Mouse (Mus musculus): Measurements from ENCODE around the gene Cyp4v3. TPM values are rescaled to one million over a fixed set of nuclear protein-coding genes. Genes with fewer than 3 reads are reported as not detected.

Cyp4v3 gene
- polyA plus RNA-seq, 1 experiment from 2014 or later = 1.4 TPM

DNA sequence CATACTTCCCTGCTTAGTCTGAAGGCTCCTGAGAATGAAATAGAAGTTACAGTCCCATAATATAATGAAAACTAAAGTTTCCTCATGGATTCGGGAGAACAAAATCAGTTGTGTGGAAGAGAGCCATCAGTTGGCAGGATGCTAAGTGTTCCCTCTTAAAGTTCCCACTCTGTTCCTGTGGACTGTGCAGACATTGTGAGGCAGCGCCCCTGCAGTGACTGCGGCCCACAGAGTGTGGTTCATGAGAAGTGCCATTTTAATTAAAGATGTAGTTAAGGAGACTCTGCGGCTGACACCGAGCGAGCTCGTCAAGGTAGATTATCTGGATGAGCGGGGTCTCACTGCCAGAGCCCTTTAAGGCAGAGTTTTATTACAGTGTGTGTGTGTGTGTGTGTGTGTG lies 30.6 kb downstream of the Cyp4v3 start:
- H3K27me3 ChIP-seq (replicated peaks; ENCODE audit: control insufficient read depth, insufficient read depth, low read length) = no peaks in the 10 kb centered on the region
- H3K4me2 ChIP-seq (ENCODE audit: low read length) = no peak overlapping the region
- no peaks in the 10 kb centered on the region for H3K4me1 ChIP-seq (replicated peaks; ENCODE audit: control insufficient read depth, insufficient read depth, low read length)
- no peaks in the 10 kb centered on the region for H3K9me3 ChIP-seq (ENCODE audit: control insufficient read depth, low read length)
- ATAC-seq (replicated peaks; ENCODE audit: low FRiP score, low TSS enrichment, low read depth) (no peak), DNase-seq (ENCODE audit: low spot score) (no peak)
- H3K36me3 ChIP-seq (ENCODE audit: control insufficient read depth, insufficient read depth, low read length) = no peaks in the 10 kb centered on the region
- no peak overlapping the region for H3K27ac ChIP-seq (ENCODE audit: low read depth)
- WGBS = 73% methylated on average over 8 of the region's 8 CpGs
- no peak overlapping the region for H3K4me3 ChIP-seq (ENCODE audit: low read depth, low read length)
- H3K9ac ChIP-seq (ENCODE audit: low read length) = no peak overlapping the region

DNA sequence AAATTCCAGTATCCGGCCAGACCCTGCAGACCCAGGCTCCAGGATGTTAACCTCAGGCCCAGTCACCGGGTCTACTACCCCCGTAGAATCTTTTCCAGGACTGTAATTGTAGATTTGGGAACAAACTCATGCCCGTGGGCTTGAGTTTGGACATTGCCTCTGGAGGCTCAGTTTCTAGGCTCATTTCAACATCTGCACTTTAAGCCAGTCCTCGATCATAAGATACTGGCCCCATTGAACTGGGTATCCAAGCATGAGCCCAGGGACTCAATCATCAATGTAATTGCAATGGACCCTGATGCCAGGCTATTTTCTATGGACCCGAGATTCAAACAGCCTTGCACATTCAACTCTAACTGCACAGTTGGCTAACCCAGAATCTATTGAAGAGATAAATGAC lies 37.7 kb downstream of the Cyp4v3 start:
- 90% methylated on average over 6 of the region's 6 CpGs for WGBS
- no peaks in the 10 kb centered on the region for H3K4me1 ChIP-seq (replicated peaks; ENCODE audit: control insufficient read depth, insufficient read depth, low read length)
- ATAC-seq (replicated peaks; ENCODE audit: low FRiP score, low TSS enrichment, low read depth) = no peak

DNA sequence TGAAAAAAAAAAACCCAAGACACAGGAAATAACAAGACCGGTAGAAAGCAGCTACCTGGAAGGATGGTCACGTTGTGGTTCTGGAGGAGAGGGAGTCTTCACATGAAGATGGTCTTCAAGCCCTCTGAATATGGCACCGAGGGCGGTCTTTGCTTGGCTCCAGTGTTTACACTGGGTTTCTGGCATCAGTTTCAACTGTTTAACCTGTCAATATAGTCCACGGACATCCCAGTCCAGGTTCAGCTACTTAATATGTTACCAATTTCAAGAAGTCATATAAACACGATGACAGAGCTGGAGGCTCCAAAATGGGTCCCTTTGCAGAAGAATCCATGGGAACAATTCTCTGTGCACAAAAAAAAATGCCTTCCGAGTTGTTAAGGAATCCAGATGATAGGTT lies 38.3 kb downstream of the Cyp4v3 start, which contains the start of gene Klkb1:
Klkb1 (minus strand) TSS at position 173 of the 400 bp plus-strand sequence.
- no peak for ATAC-seq (replicated peaks; ENCODE audit: low FRiP score, low TSS enrichment, low read depth)
- no peak within 1 kb of the TSS for H3K9ac ChIP-seq (ENCODE audit: low read length)
- no peak within 1 kb of the TSS for H3K4me3 ChIP-seq (ENCODE audit: low read depth, low read length)
- H3K4me1 ChIP-seq (replicated peaks; ENCODE audit: control insufficient read depth, insufficient read depth, low read length) = no peaks in the 10 kb centered on the region
- WGBS = 75% methylated on average over 7 of the region's 7 CpGs
- no peak within 1 kb of the TSS for H3K4me2 ChIP-seq (ENCODE audit: low read length)
- H3K27ac ChIP-seq (ENCODE audit: low read depth) = no peak within 1 kb of the TSS
- H3K27me3 ChIP-seq (replicated peaks; ENCODE audit: control insufficient read depth, insufficient read depth, low read length) = no peaks in the 10 kb centered on the region
- 0 out of 2 replicates have a peak, but pooled peaks cover 2% of the 10 kb centered on the region for H3K9me3 ChIP-seq (ENCODE audit: control insufficient read depth, low read length)
- no peaks in the 10 kb centered on the region for H3K36me3 ChIP-seq (ENCODE audit: control insufficient read depth, insufficient read depth, low read length)
- DNase-seq (ENCODE audit: low spot score) = no peak

More for the DNA sequence above, 37.7 kb downstream of the Cyp4v3 start:
- Histone ChIP-seq H3K4me3 (ENCODE audit: low read depth, low read length) (no peak overlapping the region), H3K9ac (ENCODE audit: low read length) (no peak overlapping the region), H3K4me2 (ENCODE audit: low read length) (no peak overlapping the region), H3K27me3 (replicated peaks; ENCODE audit: control insufficient read depth, insufficient read depth, low read length) (no peaks in the 10 kb centered on the region), H3K36me3 (ENCODE audit: control insufficient read depth, insufficient read depth, low read length) (no peaks in the 10 kb centered on the region), H3K27ac (ENCODE audit: low read depth) (no peak overlapping the region), H3K9me3 (ENCODE audit: control insufficient read depth, low read length) (0 out of 2 replicates have a peak, but pooled peaks cover 2% of the 10 kb centered on the region)
- DNase-seq (ENCODE audit: low spot score) = no peak

DNA sequence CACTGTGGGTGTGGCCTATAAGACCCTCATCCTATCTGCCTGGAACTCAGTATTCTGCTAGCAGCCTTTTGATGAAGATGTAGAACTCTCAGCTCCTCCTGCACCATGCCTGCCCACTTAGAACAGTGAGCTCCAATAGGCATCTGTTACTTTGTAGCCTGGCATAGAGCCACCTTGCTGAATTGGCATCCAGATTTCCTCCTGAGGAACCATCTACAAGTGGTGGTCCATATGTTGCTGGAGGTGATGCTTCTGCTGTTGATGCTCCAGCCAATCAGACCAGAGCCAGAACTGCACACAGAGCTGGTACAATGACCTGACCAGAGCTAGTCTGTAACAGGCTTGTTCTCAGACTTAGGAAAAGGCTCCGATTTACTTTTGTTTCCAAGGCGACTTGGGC lies 41.2 kb downstream of the Cyp4v3 start:
- Histone ChIP-seq H3K9ac (ENCODE audit: low read length) (no peak overlapping the region), H3K27ac (ENCODE audit: low read depth) (no peak overlapping the region), H3K9me3 (ENCODE audit: control insufficient read depth, low read length) (0 out of 2 replicates have a peak, but pooled peaks cover 2% of the 10 kb centered on the region), H3K27me3 (replicated peaks; ENCODE audit: control insufficient read depth, insufficient read depth, low read length) (no peaks in the 10 kb centered on the region), H3K4me1 (replicated peaks; ENCODE audit: control insufficient read depth, insufficient read depth, low read length) (no peaks in the 10 kb centered on the region), H3K36me3 (ENCODE audit: control insufficient read depth, insufficient read depth, low read length) (no peaks in the 10 kb centered on the region), H3K4me3 (ENCODE audit: low read depth, low read length) (no peak overlapping the region), H3K4me2 (ENCODE audit: low read length) (no peak overlapping the region)
- 74% methylated on average over 2 of the region's 2 CpGs for WGBS
- no peak for ATAC-seq (replicated peaks; ENCODE audit: low FRiP score, low TSS enrichment, low read depth)
- no peak for DNase-seq (ENCODE audit: low spot score)

DNA sequence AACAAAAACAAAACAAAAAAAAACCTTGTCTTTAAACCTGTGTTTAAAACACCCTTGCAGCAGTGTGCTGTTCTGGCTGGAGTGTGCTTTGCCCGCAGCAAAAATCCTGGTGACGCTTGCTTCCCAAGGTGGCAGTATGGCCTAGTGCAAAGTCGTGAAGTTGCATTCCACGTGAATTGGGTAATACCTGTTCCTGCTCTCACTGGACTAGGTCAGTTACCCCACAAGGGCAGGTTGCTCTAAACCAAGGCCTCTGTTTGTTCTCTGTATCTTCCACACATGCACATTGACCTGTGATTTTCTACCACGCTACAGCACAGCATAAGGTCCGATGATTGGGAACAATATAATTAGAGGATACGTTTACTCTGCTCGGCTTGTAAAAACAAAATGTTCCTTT lies 51.4 kb downstream of the Cyp4v3 start:
- Histone ChIP-seq H3K36me3 (ENCODE audit: control insufficient read depth, insufficient read depth, low read length) (no peaks in the 10 kb centered on the region), H3K27ac (ENCODE audit: low read depth) (no peak overlapping the region), H3K9ac (ENCODE audit: low read length) (no peak overlapping the region), H3K27me3 (replicated peaks; ENCODE audit: control insufficient read depth, insufficient read depth, low read length) (no peaks in the 10 kb centered on the region), H3K4me2 (ENCODE audit: low read length) (no peak overlapping the region), H3K4me1 (replicated peaks; ENCODE audit: control insufficient read depth, insufficient read depth, low read length) (no peaks in the 10 kb centered on the region), H3K9me3 (ENCODE audit: control insufficient read depth, low read length) (no peaks in the 10 kb centered on the region), H3K4me3 (ENCODE audit: low read depth, low read length) (no peak overlapping the region)
- DNase-seq (ENCODE audit: low spot score) (no peak), ATAC-seq (replicated peaks; ENCODE audit: low FRiP score, low TSS enrichment, low read depth) (no peak)
- 76% methylated on average over 8 of the region's 8 CpGs for WGBS

DNA sequence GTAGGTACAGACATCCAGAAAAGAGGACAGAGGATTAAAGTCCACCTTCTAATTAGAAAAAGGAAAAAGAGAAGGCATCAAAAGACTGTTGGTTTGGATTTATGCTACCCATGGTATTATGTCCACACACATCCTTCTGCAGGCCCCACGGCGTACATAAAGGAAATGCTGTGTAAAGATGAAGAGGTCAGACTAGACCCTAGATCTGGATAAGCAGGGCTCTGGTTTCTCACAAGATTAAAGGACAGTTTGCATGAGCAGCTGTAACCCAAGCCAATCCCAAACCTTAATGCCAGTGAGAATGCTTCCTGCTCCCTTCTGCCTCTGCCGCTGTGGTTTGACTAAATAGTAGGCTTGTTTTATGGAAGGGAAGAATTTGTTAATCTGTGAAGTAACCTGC lies 55.6 kb downstream of the Cyp4v3 start:
- ATAC-seq (replicated peaks; ENCODE audit: low FRiP score, low TSS enrichment, low read depth) = no peak
- Histone ChIP-seq H3K9ac (ENCODE audit: low read length) (no peak overlapping the region), H3K36me3 (ENCODE audit: control insufficient read depth, insufficient read depth, low read length) (no peaks in the 10 kb centered on the region), H3K4me3 (ENCODE audit: low read depth, low read length) (no peak overlapping the region), H3K4me2 (ENCODE audit: low read length) (no peak overlapping the region), H3K4me1 (replicated peaks; ENCODE audit: control insufficient read depth, insufficient read depth, low read length) (no peaks in the 10 kb centered on the region), H3K9me3 (ENCODE audit: control insufficient read depth, low read length) (no peaks in the 10 kb centered on the region), H3K27ac (ENCODE audit: low read depth) (no peak overlapping the region), H3K27me3 (replicated peaks; ENCODE audit: control insufficient read depth, insufficient read depth, low read length) (no peaks in the 10 kb centered on the region)
- DNase-seq (ENCODE audit: low spot score) = no peak
- WGBS = 70% methylated on average over 3 of the region's 3 CpGs

DNA sequence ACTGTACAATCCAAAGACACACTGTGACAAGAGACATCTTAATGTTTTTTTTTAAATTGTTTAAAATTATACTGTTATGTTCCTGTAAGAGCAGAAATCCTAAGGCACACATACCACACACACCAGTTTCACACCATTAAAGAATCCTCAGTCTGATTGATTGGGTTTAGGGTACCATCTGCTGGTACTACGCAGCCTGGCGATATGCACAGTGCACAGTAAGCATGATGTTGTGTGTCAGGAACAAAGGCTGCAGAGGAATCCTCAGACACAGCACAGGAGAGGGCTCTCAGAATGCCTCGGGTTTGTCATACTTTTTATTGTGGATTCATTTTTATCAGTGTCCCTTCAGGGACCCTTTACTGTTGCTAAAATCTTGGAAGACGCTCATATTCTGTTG lies 58.7 kb downstream of the Cyp4v3 start:
- H3K4me3 ChIP-seq (ENCODE audit: low read depth, low read length) = no peak overlapping the region
- no peak overlapping the region for H3K9ac ChIP-seq (ENCODE audit: low read length)
- H3K9me3 ChIP-seq (ENCODE audit: control insufficient read depth, low read length) = no peaks in the 10 kb centered on the region
- H3K27me3 ChIP-seq (replicated peaks; ENCODE audit: control insufficient read depth, insufficient read depth, low read length) = no peaks in the 10 kb centered on the region
- 48% methylated on average over 4 of the region's 4 CpGs for WGBS
- DNase-seq (ENCODE audit: low spot score) = no peak
- no peaks in the 10 kb centered on the region for H3K4me1 ChIP-seq (replicated peaks; ENCODE audit: control insufficient read depth, insufficient read depth, low read length)
- H3K27ac ChIP-seq (ENCODE audit: low read depth) = no peak overlapping the region
- no peak for ATAC-seq (replicated peaks; ENCODE audit: low FRiP score, low TSS enrichment, low read depth)
- H3K36me3 ChIP-seq (ENCODE audit: control insufficient read depth, insufficient read depth, low read length) = no peaks in the 10 kb centered on the region
- no peak overlapping the region for H3K4me2 ChIP-seq (ENCODE audit: low read length)

DNA sequence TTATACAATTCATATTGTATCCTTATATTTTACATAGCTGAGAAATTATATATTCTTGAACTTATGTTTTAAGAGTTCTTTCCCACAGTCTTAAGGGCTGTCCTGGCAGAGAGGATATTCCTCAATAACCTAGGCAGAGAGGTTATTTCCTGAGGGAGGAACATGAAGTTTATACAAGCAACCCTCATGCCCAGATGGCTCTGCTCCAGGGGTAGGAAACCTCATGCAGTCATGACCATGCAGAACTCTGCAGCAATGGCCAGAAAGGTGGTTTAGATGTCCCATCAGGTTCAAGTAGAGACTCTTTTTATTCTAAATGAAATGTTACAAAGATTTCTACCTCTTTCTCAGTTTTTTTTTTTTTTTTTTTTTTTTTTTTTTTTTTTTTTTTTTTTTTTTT lies 64.0 kb downstream of the Cyp4v3 start:
- no peak overlapping the region for H3K4me3 ChIP-seq (ENCODE audit: low read depth, low read length)
- H3K9me3 ChIP-seq (ENCODE audit: control insufficient read depth, low read length) = no peaks in the 10 kb centered on the region
- H3K4me2 ChIP-seq (ENCODE audit: low read length) = no peak overlapping the region
- no peak for ATAC-seq (replicated peaks; ENCODE audit: low FRiP score, low TSS enrichment, low read depth)
- H3K27me3 ChIP-seq (replicated peaks; ENCODE audit: control insufficient read depth, insufficient read depth, low read length) = no peaks in the 10 kb centered on the region
- no peaks in the 10 kb centered on the region for H3K4me1 ChIP-seq (replicated peaks; ENCODE audit: control insufficient read depth, insufficient read depth, low read length)
- H3K27ac ChIP-seq (ENCODE audit: low read depth) = no peak overlapping the region
- H3K36me3 ChIP-seq (ENCODE audit: control insufficient read depth, insufficient read depth, low read length) = no peaks in the 10 kb centered on the region
- no peak overlapping the region for H3K9ac ChIP-seq (ENCODE audit: low read length)
- DNase-seq (ENCODE audit: low spot score) = no peak

DNA sequence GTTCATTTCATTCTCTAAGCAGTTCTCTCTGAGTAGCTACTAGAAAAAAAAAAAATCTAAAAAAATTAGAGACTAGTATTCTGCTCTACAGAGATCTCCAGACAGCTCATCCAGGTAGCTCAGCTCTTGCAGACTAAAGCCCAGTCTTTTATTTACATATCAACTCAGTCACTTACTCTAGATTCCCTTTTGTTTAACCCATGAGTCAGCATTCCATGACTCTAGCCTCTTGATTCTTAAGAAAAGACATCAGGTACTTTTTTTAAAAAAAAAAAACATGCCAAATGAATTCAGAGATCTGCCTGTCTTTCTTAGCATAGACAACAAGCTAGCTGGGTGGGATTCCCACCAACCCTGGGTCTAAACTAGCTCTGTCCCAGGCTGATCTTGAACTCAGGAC lies 64.5 kb downstream of the Cyp4v3 start:
- no peaks in the 10 kb centered on the region for H3K27me3 ChIP-seq (replicated peaks; ENCODE audit: control insufficient read depth, insufficient read depth, low read length)
- H3K9me3 ChIP-seq (ENCODE audit: control insufficient read depth, low read length) = no peaks in the 10 kb centered on the region
- H3K36me3 ChIP-seq (ENCODE audit: control insufficient read depth, insufficient read depth, low read length) = no peaks in the 10 kb centered on the region
- ATAC-seq (replicated peaks; ENCODE audit: low FRiP score, low TSS enrichment, low read depth) (no peak), DNase-seq (ENCODE audit: low spot score) (no peak)
- H3K4me2 ChIP-seq (ENCODE audit: low read length) = no peak overlapping the region
- H3K27ac ChIP-seq (ENCODE audit: low read depth) = no peak overlapping the region
- no peaks in the 10 kb centered on the region for H3K4me1 ChIP-seq (replicated peaks; ENCODE audit: control insufficient read depth, insufficient read depth, low read length)
- no peak overlapping the region for H3K9ac ChIP-seq (ENCODE audit: low read length)
- no peak overlapping the region for H3K4me3 ChIP-seq (ENCODE audit: low read depth, low read length)

Measured in intestine, embryonic 14.5 days (tissue).